Mouse (Mus musculus) erythroblast, embryonic 14.5 days (primary cell): Measurements from ENCODE around the gene Acsm5. TPM values are rescaled to one million over a fixed set of nuclear protein-coding genes. Genes with fewer than 3 reads are reported as not detected.

Source experiments
- H3K27me3 ChIP-seq: 2 replicates; pipeline ENCODE4 v1.6.1; 2012; ENCODE audit warnings: inconsistent platforms; ENCODE audit not compliant: control insufficient read depth
- H3K36me3 ChIP-seq: 2 replicates; pipeline ENCODE4 v1.6.1; 2012; ENCODE audit warnings: mild to moderate bottlenecking, inconsistent platforms; ENCODE audit not compliant: control insufficient read depth
- H3K4me1 ChIP-seq: 2 replicates; pipeline ENCODE4 v1.6.1; 2012; ENCODE audit warnings: inconsistent platforms; ENCODE audit not compliant: control insufficient read depth
- H3K4me3 ChIP-seq: replicated peaks from 2 replicates; pipeline ENCODE3; 2012; ENCODE audit warnings: moderate library complexity, mild to moderate bottlenecking, inconsistent platforms
- H3K9me3 ChIP-seq: 2 replicates; pipeline ENCODE4 v1.6.1; 2012; ENCODE audit warnings: low read length, inconsistent platforms, mixed read lengths; ENCODE audit not compliant: control insufficient read depth
- GATA1 ChIP-seq: IDR thresholded peaks from 2 replicates; pipeline ENCODE4 v1.6.1; 2012; ENCODE audit warnings: low read length, inconsistent platforms, mixed read lengths
- TAL1 ChIP-seq: IDR thresholded peaks from 3 replicates; pipeline ENCODE4 v1.6.1; 2012; ENCODE audit warnings: low read length, inconsistent platforms, mixed read lengths
- polyA plus RNA-seq: library from polyadenylated mRNA; stranded (reverse); fragments of >175 nt; gene quantifications from 2 replicates; pipeline ENCODE4 v1.2.3, GENCODE M21; 2012

Gene Acsm5
- polyA plus RNA-seq, 1 experiment, result not detected

- no peak overlapping the region for H3K4me3 ChIP-seq
- no peak for TF ChIP-seq GATA1
- TF ChIP-seq TAL1, result no peak
- no peaks in the 10 kb centered on the region for H3K27me3 ChIP-seq
- no peaks in the 10 kb centered on the region; the same call in 1 of the 2 replicates for H3K9me3 ChIP-seq
- H3K4me1 ChIP-seq, result no peaks in the 10 kb centered on the region
- no peaks in the 10 kb centered on the region for H3K36me3 ChIP-seq
Measured at GRCm38 (mm10) chr7:119527548-119527947, 8.3 kb downstream of the Acsm5 start.

- no peaks in the 10 kb centered on the region; the same call in 1 of the 2 replicates for H3K9me3 ChIP-seq
- TF ChIP-seq TAL1 (no peak), GATA1 (no peak)
- no peaks in the 10 kb centered on the region for H3K36me3 ChIP-seq
- no peak overlapping the region for H3K4me3 ChIP-seq
- no peaks in the 10 kb centered on the region for H3K4me1 ChIP-seq
- no peaks in the 10 kb centered on the region for H3K27me3 ChIP-seq
Measured at GRCm38 (mm10) chr7:119528617-119529016, 9.4 kb downstream of the Acsm5 start.

GRCm38 (mm10) chr7:119532924-119533323, 13.7 kb downstream of the Acsm5 start:
- no peak for TF ChIP-seq TAL1
- no peak for TF ChIP-seq GATA1
- no peak overlapping the region for H3K4me3 ChIP-seq
- no peaks in the 10 kb centered on the region for H3K36me3 ChIP-seq
- no peaks in the 10 kb centered on the region for H3K27me3 ChIP-seq
- H3K4me1 ChIP-seq, result no peaks in the 10 kb centered on the region
- peaks cover 3% of the 10 kb centered on the region; the same call in 1 of the 2 replicates for H3K9me3 ChIP-seq

- Histone ChIP-seq H3K4me1 (no peaks in the 10 kb centered on the region), H3K27me3 (no peaks in the 10 kb centered on the region), H3K9me3 (peaks cover 3% of the 10 kb centered on the region; the same call in 1 of the 2 replicates), H3K4me3 (no peak overlapping the region), H3K36me3 (no peaks in the 10 kb centered on the region)
- TF ChIP-seq TAL1 (no peak), GATA1 (no peak)
Measured at GRCm38 (mm10) chr7:119534389-119534788, 15.1 kb downstream of the Acsm5 start.

- no peak for TF ChIP-seq TAL1
- no peak for TF ChIP-seq GATA1
- Histone ChIP-seq H3K36me3 (no peaks in the 10 kb centered on the region), H3K4me1 (no peaks in the 10 kb centered on the region), H3K4me3 (no peak overlapping the region), H3K9me3 (no peaks in the 10 kb centered on the region), H3K27me3 (no peaks in the 10 kb centered on the region)
Measured at GRCm38 (mm10) chr7:119542445-119542844, 23.2 kb downstream of the Acsm5 start.

DNA sequence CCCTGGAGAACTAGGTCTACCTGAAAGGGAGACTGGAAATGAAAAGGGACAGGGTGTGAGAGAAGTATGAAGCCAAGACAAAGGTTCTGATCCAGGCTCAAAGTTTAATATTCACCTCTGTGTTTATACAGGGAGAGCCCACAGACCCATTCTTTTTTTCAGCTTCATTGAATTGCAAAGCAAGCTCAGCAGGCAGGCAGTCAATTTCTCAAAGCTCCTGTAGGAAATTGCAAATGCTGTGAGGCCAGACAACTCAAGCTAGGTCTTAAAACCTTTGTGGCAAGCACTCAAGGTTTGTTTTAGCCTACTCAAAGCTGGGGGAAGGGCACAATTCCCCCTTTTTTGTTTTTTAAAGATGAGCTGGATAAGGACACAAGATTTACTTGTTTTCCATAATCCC, 26.3 kb downstream of the Acsm5 start:
- Histone ChIP-seq H3K4me3 (no peak overlapping the region), H3K27me3 (no peaks in the 10 kb centered on the region), H3K4me1 (no peaks in the 10 kb centered on the region), H3K36me3 (no peaks in the 10 kb centered on the region), H3K9me3 (no peaks in the 10 kb centered on the region)
- TF ChIP-seq TAL1, result no peak
- TF ChIP-seq GATA1, result no peak

DNA sequence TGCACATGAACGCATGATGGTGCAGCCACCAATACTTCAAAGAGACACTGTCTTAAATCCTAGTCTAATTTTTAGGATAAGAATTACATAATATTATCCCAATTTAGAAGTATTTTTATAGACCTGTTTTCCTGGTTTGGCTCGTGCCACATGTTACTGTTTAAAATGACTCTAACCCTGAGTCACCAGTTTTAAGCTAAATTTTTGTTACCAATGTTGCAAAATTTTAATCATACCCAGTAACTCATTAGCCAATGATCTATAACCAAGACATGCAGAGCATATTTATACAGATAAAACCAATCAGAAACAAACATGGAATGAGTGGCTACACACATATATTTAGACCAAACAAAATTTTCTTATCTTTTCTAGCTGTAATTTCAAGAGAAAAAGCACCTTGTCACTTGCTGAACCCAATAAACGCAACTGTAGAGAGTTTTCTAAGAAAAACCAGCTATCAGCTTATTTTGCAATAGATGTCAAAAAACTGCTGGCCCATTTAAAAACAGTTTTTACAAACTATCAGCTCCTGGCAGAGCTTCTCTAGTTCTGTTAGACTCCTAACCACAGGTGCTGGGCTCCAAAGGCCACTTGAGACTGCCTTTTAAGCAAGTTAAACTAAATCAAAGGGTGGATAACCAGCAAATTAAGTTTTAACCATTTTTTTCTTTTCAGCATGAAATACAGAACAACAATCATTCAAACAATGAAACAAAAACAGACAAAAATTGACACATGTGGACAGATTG, 31.4 kb downstream of the Acsm5 start:
- no peak for TF ChIP-seq GATA1
- no peak for TF ChIP-seq TAL1

GRCm38 (mm10) chr7:119554040-119554439, 34.8 kb downstream of the Acsm5 start, which contains the start of gene Acsm2:
Acsm2 (plus strand) TSS chr7:119554340.
- no peaks in the 10 kb centered on the region for H3K27me3 ChIP-seq
- no peaks in the 10 kb centered on the region for H3K4me1 ChIP-seq
- no peak within 1 kb of the TSS for H3K4me3 ChIP-seq
- no peaks in the 10 kb centered on the region for H3K9me3 ChIP-seq
- TF ChIP-seq GATA1 (no peak), TAL1 (no peak)
- H3K36me3 ChIP-seq, result no peaks in the 10 kb centered on the region

More for the DNA sequence above, 31.4 kb downstream of the Acsm5 start:
- H3K27me3 ChIP-seq, result no peaks in the 10 kb centered on the region
- H3K4me1 ChIP-seq, result no peaks in the 10 kb centered on the region
- H3K4me3 ChIP-seq, result no peak overlapping the region
- no peaks in the 10 kb centered on the region for H3K9me3 ChIP-seq
- H3K36me3 ChIP-seq, result no peaks in the 10 kb centered on the region

DNA sequence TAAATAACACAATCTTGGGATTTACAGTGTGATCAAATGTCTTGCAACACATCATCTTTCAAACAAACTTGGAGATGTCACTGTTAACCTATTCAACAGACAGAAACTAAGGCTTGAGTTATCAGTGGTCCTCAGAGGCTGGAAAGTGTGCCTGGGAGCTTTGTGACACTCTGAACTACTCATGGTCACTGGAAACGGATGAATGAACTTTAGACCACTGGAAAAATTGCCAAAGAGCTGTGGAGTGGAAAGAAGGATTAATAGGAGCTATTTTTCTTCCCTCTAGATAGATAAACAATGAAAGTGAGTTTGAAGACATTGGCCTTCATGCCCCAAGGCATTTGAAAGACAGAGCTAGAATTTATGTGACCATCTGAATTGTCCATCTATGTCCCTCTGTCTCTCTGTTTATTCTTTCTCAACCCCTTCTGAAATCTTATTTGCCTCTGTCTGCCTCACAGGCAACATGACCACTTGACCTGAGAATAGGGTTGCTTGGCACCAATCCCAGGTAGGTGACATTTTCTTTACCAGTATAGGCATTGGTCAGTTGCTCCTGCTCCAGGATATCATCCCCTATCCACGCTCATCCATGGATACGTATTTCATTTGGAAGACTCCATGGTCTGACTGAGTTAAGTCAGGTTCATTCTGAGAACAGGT, 40.7 kb downstream of the Acsm5 start:
- no peak overlapping the region for H3K4me3 ChIP-seq
- H3K27me3 ChIP-seq, result no peaks in the 10 kb centered on the region
- no peaks in the 10 kb centered on the region for H3K9me3 ChIP-seq
- H3K4me1 ChIP-seq, result no peaks in the 10 kb centered on the region
- no peaks in the 10 kb centered on the region for H3K36me3 ChIP-seq
- TF ChIP-seq TAL1 (no peak), GATA1 (no peak)

- TF ChIP-seq TAL1, result no peak
- H3K36me3 ChIP-seq, result no peaks in the 10 kb centered on the region
- no peaks in the 10 kb centered on the region for H3K9me3 ChIP-seq
- H3K4me1 ChIP-seq, result no peaks in the 10 kb centered on the region
- H3K4me3 ChIP-seq, result no peak overlapping the region
- no peaks in the 10 kb centered on the region for H3K27me3 ChIP-seq
Measured at GRCm38 (mm10) chr7:119560452-119560835, 41.2 kb downstream of the Acsm5 start.
